Mouse (Mus musculus) regulatory T cell (primary cell): ENCODE data around the gene Crim1.

Experiments used
- in situ Hi-C: fragments of 300-600 bp; cut with MboI, MseI; formaldehyde crosslinking; loops from one replicate; pipeline ENCODE4 v1.15.1; 2025; ENCODE audit warnings: high pct_unique_total_duplicates

Gene Crim1

DNA sequence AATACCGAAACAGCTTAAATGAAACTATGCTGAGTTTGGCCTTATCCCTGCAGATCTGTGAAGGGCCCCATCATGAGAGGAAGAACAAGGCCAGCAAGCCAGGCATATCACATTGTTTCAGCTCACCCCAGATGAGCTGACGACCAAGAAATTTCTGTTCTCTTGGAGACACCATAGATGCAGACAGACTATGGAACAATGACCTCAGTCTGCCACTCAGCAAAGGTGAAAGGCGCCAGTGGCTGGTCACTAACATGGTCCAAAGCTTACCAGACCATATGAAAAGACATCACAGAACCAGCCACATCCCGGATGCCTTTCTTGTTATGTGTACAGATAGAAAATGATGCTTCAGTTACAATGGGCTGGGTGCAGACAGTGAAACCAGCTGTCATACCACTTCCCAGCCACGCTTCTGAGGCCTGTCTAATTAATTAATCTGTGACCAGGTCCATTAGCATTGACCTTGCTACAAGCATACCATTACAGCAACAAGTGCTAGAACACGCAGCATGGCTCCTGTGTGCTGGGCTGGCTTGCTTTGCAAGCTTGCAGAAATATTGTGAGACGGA, 125.8 kb downstream of the Crim1 start:
- in situ Hi-C loops, result no loop called here

DNA sequence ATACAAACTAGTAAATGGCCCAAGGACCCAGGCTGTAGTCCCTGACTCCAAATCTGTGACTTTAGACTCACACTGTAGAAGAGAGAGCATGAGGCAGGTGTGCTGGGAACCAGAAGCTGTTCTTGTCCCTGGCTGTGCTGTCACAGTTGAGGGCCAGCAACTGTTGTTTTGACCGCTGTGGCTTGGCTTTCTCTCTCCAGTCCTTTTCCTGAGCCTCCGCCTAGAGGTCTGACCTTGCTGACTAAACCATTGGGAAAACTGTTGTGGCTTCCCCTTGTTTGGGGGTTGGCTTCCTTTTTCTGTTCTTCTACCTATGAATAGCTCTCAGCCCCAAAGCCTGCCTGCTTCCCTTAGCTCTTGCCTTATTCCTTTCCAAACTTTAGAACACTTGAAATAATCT, 126.3 kb downstream of the Crim1 start:
- in situ Hi-C loops, result no loop called here

DNA sequence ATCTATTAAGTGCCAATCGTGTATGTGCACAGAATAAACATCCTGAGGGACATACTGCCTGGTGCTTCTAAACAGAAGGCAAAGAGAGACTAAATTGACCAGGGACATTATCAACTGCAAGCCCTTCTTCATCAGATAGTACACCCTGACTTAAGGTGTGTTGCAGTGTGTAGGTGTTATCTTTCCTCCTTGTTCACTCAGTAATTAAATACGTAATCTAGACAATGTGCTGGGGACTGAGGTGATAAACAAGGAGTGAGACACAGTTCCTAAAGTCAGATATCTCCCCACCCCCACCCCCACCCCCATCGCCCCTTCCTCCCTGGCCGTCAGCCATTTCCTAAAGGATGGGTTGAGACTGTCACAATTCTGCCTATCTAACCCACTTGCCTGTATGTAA, 127.1 kb downstream of the Crim1 start:
- in situ Hi-C loops, result no loop called here

GRCm38 (mm10) chr17:78328287-78328686, 128.2 kb downstream of the Crim1 start:
- in situ Hi-C loops, result no loop called here

DNA sequence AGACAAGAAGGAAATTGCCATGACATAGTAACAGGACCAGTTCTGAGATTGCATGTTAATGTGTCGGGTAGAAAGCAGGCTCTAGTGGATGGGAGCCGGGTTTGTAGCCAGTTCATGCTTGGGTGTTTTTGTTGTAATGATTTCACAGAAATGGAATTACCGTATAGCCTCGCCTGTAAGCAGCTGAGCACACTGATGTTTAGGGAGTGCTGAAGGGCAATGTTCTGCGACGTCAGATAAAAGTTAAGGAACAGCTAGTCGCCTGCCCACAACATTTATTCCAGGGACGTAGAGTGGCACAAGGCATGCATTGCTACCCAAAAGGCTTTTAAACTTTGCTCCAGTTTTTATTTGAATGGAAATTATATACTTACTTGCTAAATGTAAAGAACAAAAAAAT, 131.4 kb downstream of the Crim1 start:
- in situ Hi-C loops, result no loop called here

GRCm38 (mm10) chr17:78333275-78333674, 133.2 kb downstream of the Crim1 start:
- in situ Hi-C loops, result no loop called here

GRCm38 (mm10) chr17:78335250-78335649, 135.2 kb downstream of the Crim1 start:
- in situ Hi-C loops, result loop anchor here (5.0 kb wide), 1 partner anchor 43 kb away; no protein-coding TSS in a partner anchor

- in situ Hi-C loops, result loop anchor here (10.0 kb wide), 1 partner anchor 69 kb away; no protein-coding TSS in a partner anchor
Observed at GRCm38 (mm10) chr17:78343688-78344087, 143.6 kb downstream of the Crim1 start.

DNA sequence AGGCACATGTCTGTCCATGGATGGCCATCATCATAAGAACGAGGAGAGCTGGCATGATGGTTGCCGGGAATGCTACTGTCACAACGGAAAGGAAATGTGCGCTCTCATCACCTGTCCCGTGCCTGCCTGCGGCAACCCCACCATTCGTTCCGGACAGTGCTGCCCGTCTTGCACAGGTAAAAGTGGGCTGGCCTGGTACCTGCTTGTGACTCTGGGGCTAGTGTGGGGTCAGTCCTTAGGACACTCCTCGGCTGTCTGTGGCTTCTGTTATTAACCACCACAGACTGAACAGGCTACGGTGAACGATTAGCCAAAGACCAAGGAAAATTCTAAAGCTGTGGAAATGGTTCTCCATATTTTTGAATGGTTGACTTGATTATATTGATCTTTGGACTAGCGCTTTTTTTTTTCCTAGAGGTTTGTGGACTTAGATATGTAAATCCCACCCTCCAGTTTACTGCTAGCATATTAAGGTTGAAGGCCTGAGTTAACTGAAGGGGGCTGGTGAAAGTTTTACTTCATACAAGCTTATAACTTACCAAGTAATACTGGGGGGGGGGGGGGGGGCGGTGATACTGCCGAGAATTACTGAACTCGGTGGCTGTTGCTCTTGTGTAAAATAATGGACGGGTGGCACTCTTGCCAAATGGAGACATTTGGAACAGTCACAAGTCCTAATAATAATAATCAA, 147.2 kb downstream of the Crim1 start:
- in situ Hi-C loops, result loop anchor here (10.0 kb wide), 1 partner anchor 72 kb away; no protein-coding TSS in a partner anchor

DNA sequence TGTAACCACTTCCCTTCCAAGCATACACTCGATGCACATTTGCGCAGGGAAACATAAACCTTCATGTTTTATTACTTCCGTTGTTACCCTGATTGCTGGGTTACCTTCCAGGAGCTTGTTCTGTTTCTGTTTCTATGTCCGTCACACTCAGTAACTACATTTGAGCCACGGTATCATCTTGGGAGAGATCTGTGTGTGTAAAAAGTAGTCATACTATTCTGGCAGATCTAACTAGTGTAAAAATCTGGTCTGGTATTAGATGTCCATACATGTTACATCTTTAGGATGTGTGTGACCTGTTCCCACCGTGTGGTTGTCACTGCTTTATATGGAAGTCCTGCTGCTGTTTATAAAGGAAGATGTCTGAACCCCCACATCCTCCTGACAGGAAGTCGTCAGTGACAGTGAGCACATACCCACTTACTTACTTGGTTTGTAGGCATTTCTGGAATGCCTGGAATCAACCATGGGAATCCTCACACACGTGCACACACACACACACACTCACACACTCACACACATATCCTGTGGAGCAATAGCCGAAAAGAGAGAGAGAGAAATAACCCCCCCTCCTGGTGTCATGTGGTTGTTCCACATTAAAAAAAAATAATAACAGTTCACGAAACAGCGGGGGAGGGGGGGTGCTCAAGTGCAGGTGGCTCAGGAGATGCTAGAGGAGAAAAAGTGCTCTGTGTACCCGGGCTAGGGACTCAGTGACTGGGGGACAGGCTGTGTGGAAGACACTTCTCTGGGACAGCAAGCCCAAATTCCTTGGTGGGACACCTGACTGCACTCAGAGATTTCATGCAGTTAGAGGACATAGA, 151.8 kb downstream of the Crim1 start:
- in situ Hi-C loops, result no loop called here

GRCm38 (mm10) chr17:78352500-78352855, 152.4 kb downstream of the Crim1 start:
- in situ Hi-C loops, result no loop called here

DNA sequence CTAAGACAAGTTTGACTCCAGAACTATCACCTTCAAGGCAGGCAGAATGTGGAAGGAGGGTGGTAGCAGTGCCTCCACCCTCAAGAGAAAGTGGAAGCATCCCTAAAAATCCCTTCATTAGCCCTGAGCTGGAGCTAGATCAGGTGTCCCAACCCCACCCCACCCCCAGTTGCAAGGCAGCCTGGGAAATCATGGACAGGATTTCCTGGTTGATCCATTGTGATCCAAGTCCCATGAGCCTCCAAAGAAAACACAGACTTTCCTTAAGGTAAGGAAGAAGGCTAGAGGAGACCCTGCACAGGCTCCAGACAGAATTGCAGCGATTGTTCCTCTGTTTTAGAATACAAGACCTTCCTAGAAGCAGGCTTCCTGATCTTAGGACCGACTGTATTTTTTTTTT, 154.4 kb downstream of the Crim1 start:
- in situ Hi-C loops, result no loop called here

- in situ Hi-C loops, result loop anchor here (5.0 kb wide), 1 partner anchor 158 kb away; no protein-coding TSS in a partner anchor
Observed at GRCm38 (mm10) chr17:78354871-78355270, 154.8 kb downstream of the Crim1 start.

DNA sequence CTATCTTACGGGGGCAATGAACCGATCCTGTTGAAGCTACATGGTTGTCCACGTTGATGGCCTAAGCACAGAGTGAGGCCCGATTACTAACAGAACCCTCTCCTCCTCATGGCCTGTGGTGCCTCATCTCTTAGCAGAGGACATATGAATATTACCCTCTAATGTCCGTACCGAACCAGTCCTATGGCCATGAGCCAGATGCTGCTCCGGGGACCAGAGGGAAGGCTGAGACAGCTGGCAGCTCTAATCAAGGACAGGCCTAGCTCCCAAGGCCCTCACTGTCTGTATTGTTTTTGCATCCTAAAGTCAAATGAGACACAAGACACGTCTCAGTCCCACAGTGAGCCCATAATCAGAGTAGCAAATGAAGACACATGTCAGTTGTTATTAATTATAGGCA, 155.6 kb downstream of the Crim1 start:
- in situ Hi-C loops, result loop anchor here (5.0 kb wide), 1 partner anchor 158 kb away; no protein-coding TSS in a partner anchor

DNA sequence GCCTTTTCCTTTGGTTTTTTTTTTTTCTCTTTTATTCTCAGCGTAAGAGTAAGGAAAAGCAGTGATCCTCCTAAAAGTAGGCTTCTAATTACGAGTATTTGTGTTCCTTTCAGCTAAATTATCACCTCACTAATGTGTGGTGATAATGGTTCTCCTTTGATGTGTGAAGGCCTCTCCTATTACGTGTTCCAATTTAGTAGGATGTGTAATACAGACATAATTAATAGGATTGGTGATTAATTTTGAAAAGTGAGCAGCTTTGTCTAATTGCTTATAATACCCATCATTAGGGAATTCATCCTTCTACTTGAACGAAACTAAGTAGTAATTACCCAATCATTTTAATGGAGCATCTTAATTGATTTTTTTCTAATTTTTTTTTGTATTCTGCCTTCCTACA, 157.7 kb downstream of the Crim1 start:
- in situ Hi-C loops, result loop anchor here (5.0 kb wide), 1 partner anchor 160 kb away; no protein-coding TSS in a partner anchor

GRCm38 (mm10) chr17:78358251-78358726, 158.2 kb downstream of the Crim1 start:
- in situ Hi-C loops, result loop anchor here (5.0 kb wide), 1 partner anchor 161 kb away; no protein-coding TSS in a partner anchor

GRCm38 (mm10) chr17:78361939-78362728, 162.1 kb downstream of the Crim1 start:
- in situ Hi-C loops, result no loop called here

DNA sequence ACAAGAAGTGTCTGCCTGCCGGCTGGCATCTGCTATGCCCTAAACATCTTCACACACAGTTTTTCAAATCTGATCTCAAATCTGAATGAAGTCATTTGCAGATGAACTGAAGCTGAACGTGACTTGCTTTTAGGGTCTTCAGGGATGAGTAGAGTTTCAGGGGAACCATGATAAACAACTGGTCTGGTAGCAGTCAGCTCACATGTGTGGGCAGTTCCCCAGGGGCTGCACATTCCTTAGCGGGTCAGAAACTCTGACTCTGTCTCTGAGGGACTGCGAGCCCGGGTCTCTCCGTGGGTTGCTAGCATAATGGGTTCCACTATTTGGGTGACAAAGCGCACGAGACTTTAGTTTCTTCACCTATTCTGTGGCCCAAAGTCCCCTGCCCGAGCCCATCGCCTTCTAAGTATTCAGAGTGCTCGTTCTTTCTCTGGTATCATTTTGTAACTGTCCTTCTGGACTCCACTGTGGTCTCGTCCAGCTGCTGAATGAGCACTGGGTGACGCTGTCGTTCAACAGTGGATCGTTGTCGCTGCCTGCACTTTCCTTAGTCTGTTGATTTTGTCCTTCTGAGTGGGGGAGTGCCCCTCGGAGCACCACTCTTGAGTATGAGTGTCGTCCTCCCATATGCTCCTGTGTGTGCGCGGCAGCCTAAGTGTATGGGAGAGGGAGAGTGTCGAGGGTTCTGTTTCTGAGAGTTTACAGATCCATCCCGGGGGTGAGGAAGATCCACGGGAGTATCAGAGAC, 164.7 kb downstream of the Crim1 start:
- in situ Hi-C loops, result no loop called here

- in situ Hi-C loops, result no loop called here
Observed at GRCm38 (mm10) chr17:78366070-78366469, 166.0 kb downstream of the Crim1 start.

GRCm38 (mm10) chr17:78368481-78368880, 168.4 kb downstream of the Crim1 start:
- in situ Hi-C loops, result no loop called here

GRCm38 (mm10) chr17:78370445-78370844, 170.4 kb downstream of the Crim1 start:
- in situ Hi-C loops, result no loop called here
